Mouse (Mus musculus) layer of hippocampus, postnatal 14 days (tissue): ENCODE results near the gene Mrps7. TPM values are rescaled to one million over a fixed set of nuclear protein-coding genes. Genes with fewer than 3 reads are reported as not detected.
"Not testable (repeated sequence)": the region's sequence is repeated elsewhere in the genome, so short reads cannot be mapped to it uniquely, and the experiment has no call there.

Source experiments
- DNase-seq, 2 experiments: peaks; one replicate each; pipeline ENCODE4 v3.0.0; 2021 to 2022; ENCODE audit warnings: low spot score in 2 of 2, mixed read lengths in 1 of 2
- total RNA-seq, 2 experiments: library from RNA; stranded (reverse); gene quantifications; 2 replicates each; pipeline ENCODE4 v1.2.3; 2021

Gene Mrps7
- total RNA-seq, 2 experiments from 2014 or later = 53.1 to 56.4 TPM

GRCm38 (mm10) chr11:115645498-115645897, 41.8 kb downstream of the Mrps7 start:
- DNase-seq = not testable (repeated sequence)

- no peak for DNase-seq
These were observed 42.7 kb downstream of the Mrps7 start for GRCm38 (mm10) chr11:115646439-115646838.

GRCm38 (mm10) chr11:115647459-115647858, 43.7 kb downstream of the Mrps7 start:
- peak; percentile 37 to 75 for DNase-seq

- DNase-seq = no peak
These were observed 46.0 kb downstream of the Mrps7 start for GRCm38 (mm10) chr11:115649706-115650105.

GRCm38 (mm10) chr11:115651680-115652079, 48.0 kb downstream of the Mrps7 start:
- no peak for DNase-seq

- DNase-seq = no peak
These were observed 49.5 kb downstream of the Mrps7 start for GRCm38 (mm10) chr11:115653194-115653593.

GRCm38 (mm10) chr11:115654128-115654527, 50.4 kb downstream of the Mrps7 start:
- DNase-seq = no peak

Other genes starting within 250 kb of the Mrps7 start
- gene Hid1, start 236.2 kb upstream of the Mrps7 start, total RNA-seq = 10 to 100 TPM; 90.0 to 94.3 TPM
- gene Cdr2l, start 222.0 kb upstream of the Mrps7 start, total RNA-seq = 10 to 100 TPM; 18.6 to 21.3 TPM
- 10 to 100 TPM; 95.7 to 96.6 TPM for gene Mrpl58, start 200.2 kb upstream of the Mrps7 start, total RNA-seq
- gene Atp5h, start 184.0 kb upstream of the Mrps7 start, total RNA-seq = 100 to 1,000 TPM; 440 to 460 TPM
- gene Kctd2, start 183.8 kb upstream of the Mrps7 start, total RNA-seq = 10 to 100 TPM; 59.0 to 68.3 TPM
- not detected for gene Trim80, start 163.4 kb upstream of the Mrps7 start, total RNA-seq
- gene Slc16a5, start 141.5 kb upstream of the Mrps7 start, total RNA-seq = not detected
- gene Armc7, start 128.3 kb upstream of the Mrps7 start, total RNA-seq = 10 to 100 TPM in 1 of 2 experiments, 1 to 10 TPM in 1; 8.7 to 10.6 TPM
- 10 to 100 TPM; 68.8 to 72.5 TPM for gene Nt5c, start 112.1 kb upstream of the Mrps7 start, total RNA-seq
- 100 to 1,000 TPM; 188 to 227 TPM for gene Jpt1, start 89.5 kb upstream of the Mrps7 start, total RNA-seq
- gene Sumo2, start 67.6 kb upstream of the Mrps7 start, total RNA-seq = 100 to 1,000 TPM; 352 to 361 TPM
- 10 to 100 TPM; 43.4 to 47.1 TPM for gene Nup85, start 39.5 kb upstream of the Mrps7 start, total RNA-seq
- 10 to 100 TPM; 57.0 to 69.8 TPM for gene Gga3, start 126 bp downstream of the Mrps7 start, total RNA-seq
- gene Mif4gd, start 9.0 kb downstream of the Mrps7 start, total RNA-seq = 10 to 100 TPM; 22.5 to 23.5 TPM
- gene Slc25a19, start 24.4 kb downstream of the Mrps7 start, total RNA-seq = 10 to 100 TPM; 54.0 to 57.1 TPM
- gene Grb2, start 104.7 kb downstream of the Mrps7 start, total RNA-seq = 100 to 1,000 TPM; 178 to 182 TPM
- 10 to 100 TPM; 37.8 to 42.3 TPM for gene Tmem94, start 161.5 kb downstream of the Mrps7 start, total RNA-seq
- gene Caskin2, start 209.7 kb downstream of the Mrps7 start, total RNA-seq = 10 to 100 TPM; 22.0 to 24.8 TPM
- gene Tsen54, start 210.8 kb downstream of the Mrps7 start, total RNA-seq = 10 to 100 TPM; 12.4 to 15.0 TPM
- gene Llgl2, start 220.1 kb downstream of the Mrps7 start, total RNA-seq = 1 to 10 TPM; 2.3 to 3.2 TPM